Mouse (Mus musculus) frontal cortex, postnatal 25 days (tissue): ENCODE measurements at regions not wholly inside any gene's neighbourhood (a gene's known extent, or its start where the extent isn't known, plus 50 kb on each side); places are given as distances from the start of the nearest gene placed in this dataset.

Experiments
- DNase-seq, 2 experiments: peaks; one replicate each; pipeline ENCODE4 v3.0.0; 2022; ENCODE audit warnings: low spot score in 2 of 2

DNA sequence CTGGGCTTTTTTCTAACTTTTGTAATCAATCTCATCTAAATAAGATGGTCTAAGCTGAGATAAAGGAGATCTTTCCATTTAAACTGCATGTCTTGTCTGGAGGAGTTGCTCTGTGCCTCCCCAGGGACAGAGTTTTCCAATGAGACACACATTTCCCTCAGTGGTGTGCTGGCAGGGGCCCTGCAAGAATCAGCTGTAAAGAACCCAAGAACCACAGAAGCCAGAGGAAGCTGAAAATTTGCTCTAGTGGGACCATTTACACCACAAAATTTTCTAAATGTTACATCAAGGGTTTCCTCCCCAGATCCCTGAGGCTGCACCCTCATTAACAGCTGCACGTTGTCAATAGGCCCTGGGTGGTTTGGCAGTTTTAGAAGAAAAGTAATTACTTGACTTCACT, 301.0 kb upstream of the Ttc14 start:
- DNase-seq: no peak

DNA sequence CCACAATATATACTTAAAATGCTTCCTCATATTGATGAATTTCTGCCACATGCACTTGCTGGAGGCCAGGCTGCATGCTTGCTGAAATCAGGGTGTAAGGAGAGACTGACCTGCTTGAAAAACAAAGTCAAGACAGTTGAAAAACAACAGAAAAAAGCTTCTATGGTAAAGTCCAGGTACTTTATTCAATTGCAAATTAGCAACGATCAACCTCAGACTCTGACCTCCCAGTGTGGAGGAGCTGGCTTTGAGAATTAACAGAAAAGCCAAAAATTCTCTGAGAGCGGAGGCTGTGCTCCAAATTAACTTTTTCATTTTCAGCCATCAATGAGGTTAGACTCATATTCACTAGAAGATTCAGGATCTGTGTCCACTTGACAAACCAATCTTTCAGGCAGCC, 291.4 kb upstream of the Ttc14 start:
- no peak for DNase-seq

DNA sequence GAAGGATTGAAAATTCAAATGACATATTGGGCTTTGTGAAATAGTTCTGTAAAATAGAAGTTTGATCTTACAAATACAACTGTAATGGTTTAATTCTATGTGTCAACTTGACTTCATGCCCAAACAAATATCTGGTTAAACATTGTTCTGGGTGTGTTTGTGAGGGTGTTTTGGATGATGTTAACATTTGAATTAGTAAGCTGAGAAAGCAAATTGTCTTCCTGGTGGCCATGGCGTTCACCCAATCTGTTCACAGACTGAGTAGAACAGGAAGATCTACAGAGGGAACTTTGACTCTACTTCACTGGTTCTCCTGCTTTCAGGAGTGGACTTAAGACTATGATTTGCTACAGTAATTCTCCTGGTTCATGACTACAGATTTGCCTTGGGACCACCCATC, 255.5 kb upstream of the Ttc14 start:
- no peak for DNase-seq

DNA sequence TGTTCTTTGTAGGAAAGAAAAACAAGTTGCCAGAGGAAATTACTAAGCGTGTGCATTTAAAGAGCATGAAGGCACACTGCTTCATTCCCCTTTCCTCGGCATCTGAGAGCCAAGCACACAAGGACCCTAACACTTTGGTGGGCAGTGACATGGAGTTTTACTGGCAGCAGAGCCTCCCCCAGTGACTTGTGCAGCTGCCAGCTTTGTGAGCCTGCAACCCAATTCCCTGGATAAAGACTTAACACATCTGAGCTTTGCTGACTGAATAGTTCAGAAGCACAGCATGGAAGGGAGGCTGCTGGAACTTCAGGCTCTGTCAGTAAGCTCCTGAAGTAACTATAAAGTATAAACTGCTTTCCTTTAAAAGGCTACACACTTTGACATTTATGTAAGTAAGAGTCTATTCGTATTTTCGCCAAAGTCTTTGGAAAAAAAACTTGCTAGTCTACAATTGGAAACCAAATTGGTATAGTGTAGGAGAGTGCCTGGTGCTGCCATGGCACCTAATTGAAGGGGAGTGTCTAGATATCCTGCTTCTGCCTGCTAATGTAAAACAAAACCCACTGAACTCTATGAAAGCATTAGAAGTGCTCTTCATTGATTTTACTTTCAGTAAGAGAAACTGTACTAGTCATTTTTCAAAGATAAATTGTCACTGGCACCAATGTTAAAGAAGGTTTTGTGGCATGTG, 236.8 kb upstream of the Ttc14 start:
- peak in 1 of 2 experiments; percentile 10 for DNase-seq

DNA sequence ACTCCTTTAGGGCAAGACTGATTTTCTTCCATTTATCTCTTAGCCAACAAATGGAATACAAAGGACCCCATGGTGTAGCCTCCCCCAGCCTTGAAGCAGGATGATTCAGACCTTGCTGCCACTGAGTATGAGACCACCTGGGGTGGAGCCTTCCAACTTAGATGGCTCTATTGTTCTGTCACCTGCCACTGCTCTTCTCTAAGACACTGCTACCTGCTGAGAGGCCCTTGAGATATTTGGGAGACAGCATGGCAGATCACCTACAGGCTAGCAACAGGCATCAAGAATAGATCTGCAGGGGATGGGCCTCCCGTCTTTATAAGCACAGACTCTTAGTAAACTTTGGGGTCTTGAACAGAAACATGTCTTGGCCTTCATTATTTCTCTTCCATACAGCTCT, 219.0 kb upstream of the Ttc14 start:
- DNase-seq: no peak

DNA sequence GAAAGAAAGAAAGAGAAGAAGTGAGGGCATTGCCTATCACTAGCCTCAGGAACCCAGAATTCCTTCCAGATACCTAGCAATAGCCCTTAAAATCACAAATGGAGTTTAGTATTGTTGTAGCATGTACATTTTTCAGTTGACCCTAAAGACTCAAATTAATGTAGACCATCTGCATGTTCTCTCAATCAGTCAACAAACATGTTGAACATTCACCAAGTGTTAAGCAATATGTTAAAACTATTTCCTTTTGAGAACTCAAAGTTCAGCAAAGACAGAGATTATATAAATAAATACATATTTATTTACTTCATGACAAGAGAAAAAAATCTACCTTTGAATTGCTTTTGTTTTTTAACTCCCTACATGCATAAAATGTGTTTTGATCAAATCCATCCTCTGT, 185.4 kb upstream of the Ttc14 start:
- DNase-seq: no peak

DNA sequence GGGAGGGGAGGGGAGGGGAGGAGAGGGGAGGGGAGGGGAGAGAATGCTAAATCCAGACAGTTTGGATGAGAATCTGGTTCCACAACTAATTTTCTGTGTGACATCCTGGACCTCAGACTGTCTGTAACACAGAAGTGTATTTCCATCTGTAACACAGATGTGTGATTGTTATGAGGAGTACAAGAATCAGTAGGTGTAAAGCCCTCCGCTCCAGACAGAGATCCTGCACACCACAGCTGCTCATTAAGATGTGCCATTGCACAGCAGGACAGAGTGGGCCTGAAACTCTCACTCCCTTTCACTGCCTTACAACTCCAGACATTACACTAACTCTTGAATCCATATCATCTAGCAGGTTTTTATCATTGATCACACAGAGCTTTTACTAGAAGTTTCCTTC, 182.8 kb upstream of the Ttc14 start:
- DNase-seq: no peak

DNA sequence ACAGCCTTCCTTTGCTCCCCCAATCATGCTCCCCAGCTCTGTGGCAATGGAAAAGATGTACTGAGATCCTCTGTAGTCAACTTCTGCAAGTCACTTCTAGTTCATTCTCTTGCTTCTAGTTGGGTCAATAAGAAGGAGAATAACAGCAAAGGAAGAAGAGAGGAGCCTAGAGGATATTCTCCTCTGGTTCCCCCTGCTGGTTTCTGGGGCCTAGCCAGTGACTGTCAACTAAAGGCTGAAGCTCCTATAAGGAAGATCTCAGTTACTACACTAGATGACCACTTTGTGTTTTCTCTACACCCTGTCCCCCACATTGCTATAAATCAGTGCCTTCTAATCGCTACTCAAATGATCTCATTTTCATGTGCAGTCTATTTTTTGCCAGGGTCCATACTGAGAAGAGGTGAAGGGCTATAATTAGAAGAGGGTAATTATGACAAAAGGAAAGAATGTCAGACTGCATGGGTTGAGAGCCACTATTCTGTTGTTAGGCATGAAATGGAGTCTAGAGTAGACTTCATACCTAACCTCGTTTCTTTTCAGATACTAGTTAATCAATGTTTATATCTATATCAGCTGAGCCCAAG, 166.6 kb upstream of the Ttc14 start:
- no peak for DNase-seq

DNA sequence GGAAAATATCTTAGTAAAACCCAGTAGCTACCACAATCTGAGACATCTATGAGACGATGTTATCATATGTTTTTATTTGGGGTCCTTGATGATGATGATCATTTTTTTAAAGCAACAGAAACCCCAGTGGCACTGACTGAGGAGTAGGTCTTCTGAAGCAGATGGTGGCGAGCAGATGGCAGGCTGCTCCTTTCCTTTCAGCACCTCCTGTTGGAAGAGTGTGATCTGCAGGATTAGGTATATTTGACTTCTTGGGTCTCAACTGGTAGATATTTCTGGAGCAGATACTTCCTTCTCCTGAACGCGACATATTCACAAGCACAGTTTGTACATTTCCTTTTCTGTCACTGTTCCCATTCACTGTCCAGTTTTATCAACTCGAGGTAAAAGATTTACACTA, 141.0 kb upstream of the Ttc14 start:
- DNase-seq: peak; percentile 13 to 21
